Mouse (Mus musculus) myocyte (in vitro differentiated cells): Measurements from ENCODE around the gene Tent4b. TPM values are rescaled to one million over a fixed set of nuclear protein-coding genes. Genes with fewer than 3 reads are reported as not detected.

Experiments used
- H3K27me3 ChIP-seq: one replicate; pipeline ENCODE4 v1.6.1; 2011; ENCODE audit not compliant: control insufficient read depth, insufficient read depth, insufficient read length
- H3K36me3 ChIP-seq: one replicate; pipeline ENCODE4 v1.6.1; 2011; ENCODE audit not compliant: control insufficient read depth, insufficient read depth
- H3K4me2 ChIP-seq: one replicate; pipeline ENCODE4 v1.6.1; 2011; ENCODE audit warnings: low read depth, control low read depth
- H3K4me3 ChIP-seq: one replicate; pipeline ENCODE4 v1.5.1; 2011; ENCODE audit warnings: mild to moderate bottlenecking, control low read depth, moderate library complexity
- H3K79me2 ChIP-seq: one replicate; pipeline ENCODE4 v1.6.1; 2011; ENCODE audit not compliant: control insufficient read depth, insufficient read depth
- H3ac ChIP-seq: one replicate; pipeline ENCODE4 v1.6.1; 2011; ENCODE audit not compliant: control insufficient read depth, insufficient read length
- CEBPB ChIP-seq: IDR thresholded peaks from 2 replicates; pipeline ENCODE4 v1.6.1; 2011; ENCODE audit warnings: mild to moderate bottlenecking, moderate library complexity; ENCODE audit not compliant: poor library complexity, insufficient read depth, severe bottlenecking
- E2F4 ChIP-seq: IDR thresholded peaks from one replicate; pipeline ENCODE4 v1.6.1; 2011; ENCODE audit warnings: mild to moderate bottlenecking, control low read depth, moderate library complexity; ENCODE audit not compliant: insufficient read depth
- MAX ChIP-seq: IDR thresholded peaks from one replicate; pipeline ENCODE4 v1.6.1; 2011; ENCODE audit warnings: low read depth, mild to moderate bottlenecking, control low read depth
- MYOD1 ChIP-seq, 3 experiments: IDR thresholded peaks; one replicate each; pipeline ENCODE4 v1.6.1; 2011; ENCODE audit warnings: control low read depth in 2 of 3, low read depth in 2 of 3, mild to moderate bottlenecking in 2 of 3, moderate library complexity in 1 of 3; ENCODE audit not compliant: insufficient read length in 2 of 3, control insufficient read depth in 1 of 3
- MYOG ChIP-seq, 3 experiments: IDR thresholded peaks; one replicate each; pipeline ENCODE4 v1.6.1; 2011; ENCODE audit warnings: control low read depth in 2 of 3, low read depth in 2 of 3, mild to moderate bottlenecking in 2 of 3; ENCODE audit not compliant: insufficient read length in 2 of 3, control insufficient read depth in 1 of 3, insufficient read depth in 1 of 3
- POLR2A ChIP-seq: IDR thresholded peaks from one replicate; pipeline ENCODE4 v1.6.1; 2011; ENCODE audit warnings: low read depth, mild to moderate bottlenecking, control low read depth, moderate library complexity; ENCODE audit not compliant: insufficient read length
- POLR2AphosphoS2 ChIP-seq: IDR thresholded peaks from one replicate; pipeline ENCODE4 v1.6.1; 2011; ENCODE audit warnings: low read depth, control low read depth; ENCODE audit not compliant: insufficient read length
- REST ChIP-seq: IDR thresholded peaks from one replicate; pipeline ENCODE4 v1.6.1; 2011; ENCODE audit warnings: mild to moderate bottlenecking, control low read depth, moderate library complexity; ENCODE audit not compliant: insufficient read depth, insufficient read length
- SRF ChIP-seq: IDR thresholded peaks from one replicate; pipeline ENCODE4 v1.6.1; 2011; ENCODE audit warnings: low read depth; ENCODE audit not compliant: control insufficient read depth, insufficient read length
- TCF12 ChIP-seq: IDR thresholded peaks from one replicate; pipeline ENCODE4 v1.6.1; 2011; ENCODE audit warnings: mild to moderate bottlenecking, control low read depth; ENCODE audit not compliant: poor library complexity, insufficient read depth, severe bottlenecking
- TCF3 ChIP-seq: IDR thresholded peaks from one replicate; pipeline ENCODE4 v1.6.1; 2011; ENCODE audit warnings: low read depth, control low read depth; ENCODE audit not compliant: insufficient read length
- USF1 ChIP-seq: IDR thresholded peaks from one replicate; pipeline ENCODE4 v1.6.1; 2011; ENCODE audit warnings: low read depth, mild to moderate bottlenecking, control low read depth, moderate library complexity
- polyA plus RNA-seq: library from polyadenylated mRNA; unstranded; fragments of >200 nt; fragmentation: generic; extraction: Trizol; gene quantifications from one replicate; pipeline ENCODE4 v1.2.1, GENCODE M21; 2012; ENCODE audit warnings: missing spikeins

Gene Tent4b
- polyA plus RNA-seq, 1 experiment = 10.7 TPM

- peaks cover 7% of the 10 kb centered on the region for H3K36me3 ChIP-seq
- no peak overlapping the region for H3ac ChIP-seq
- peak overlapping the region; percentile 82 for H3K4me2 ChIP-seq
- TF ChIP-seq POLR2A = no peak
- peak in 1 of 3 experiments; percentile 49 for TF ChIP-seq MYOD1 (IDR thresholded peaks at IDR 0.05; ENCODE audit: control insufficient read depth in 1 of 3, insufficient read length in 2 of 3, low read depth in 2 of 3)
- peak in 2 of 3 experiments; percentile 16 to 68 for TF ChIP-seq MYOG (IDR thresholded peaks at IDR 0.05; ENCODE audit: control insufficient read depth in 1 of 3, insufficient read depth in 1 of 3, insufficient read length in 2 of 3, low read depth in 2 of 3)
- TF ChIP-seq USF1 = no peak
- TF ChIP-seq E2F4 = no peak
- no peak for TF ChIP-seq TCF3
- no peak for TF ChIP-seq SRF
- TF ChIP-seq CEBPB = no peak
- TF ChIP-seq TCF12 = no peak
- no peak overlapping the region for H3K4me3 ChIP-seq
- no peaks in the 10 kb centered on the region for H3K27me3 ChIP-seq
- peaks cover 84% of the 10 kb centered on the region for H3K79me2 ChIP-seq
These were observed 92.3 kb downstream of the Tent4b start for GRCm38 (mm10) chr8:88291305-88291690.

DNA sequence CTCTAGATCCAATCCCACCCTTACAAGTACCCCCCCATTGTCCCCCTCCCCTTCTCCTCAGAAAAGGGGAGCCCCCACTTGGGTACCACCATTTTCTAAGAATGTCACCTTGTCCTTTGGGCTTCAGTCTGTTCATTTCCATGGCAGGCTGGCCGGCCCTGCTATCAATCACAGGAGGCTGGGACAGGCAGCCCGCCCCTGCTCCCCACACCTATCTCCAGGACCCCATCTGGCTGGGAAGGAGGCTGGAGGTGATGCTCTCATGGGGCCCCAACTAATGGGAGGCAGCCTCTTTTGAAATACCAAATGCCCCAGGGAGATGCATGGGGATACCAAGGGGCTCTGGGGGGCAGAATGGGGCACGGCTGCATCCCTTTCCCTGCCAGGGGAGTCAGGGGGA lies 93.9 kb downstream of the Tent4b start:
- no peak for TF ChIP-seq E2F4
- TF ChIP-seq MAX = no peak
- TF ChIP-seq REST = no peak
- peaks cover 72% of the 10 kb centered on the region for H3K79me2 ChIP-seq
- H3ac ChIP-seq = no peak overlapping the region
- H3K4me2 ChIP-seq = no peak overlapping the region
- no peak overlapping the region for H3K4me3 ChIP-seq
- H3K36me3 ChIP-seq = peaks cover 10% of the 10 kb centered on the region
- no peaks in the 10 kb centered on the region for H3K27me3 ChIP-seq

GRCm38 (mm10) chr8:88293590-88294356 lies 94.8 kb downstream of the Tent4b start:
- Histone ChIP-seq H3K4me3 (no peak overlapping the region), H3ac (no peak overlapping the region), H3K4me2 (no peak overlapping the region), H3K36me3 (peaks cover 10% of the 10 kb centered on the region), H3K79me2 (peaks cover 68% of the 10 kb centered on the region), H3K27me3 (no peaks in the 10 kb centered on the region)
- TF ChIP-seq MYOG (IDR thresholded peaks at IDR 0.05; ENCODE audit: control insufficient read depth in 1 of 3, insufficient read depth in 1 of 3, insufficient read length in 2 of 3, low read depth in 2 of 3) (no peak), E2F4 (no peak), CEBPB (no peak), TCF3 (no peak), MAX (no peak), MYOD1 (IDR thresholded peaks at IDR 0.05; ENCODE audit: control insufficient read depth in 1 of 3, insufficient read length in 2 of 3, low read depth in 2 of 3) (no peak), POLR2A (peak; percentile 20), POLR2AphosphoS2 (no peak)

DNA sequence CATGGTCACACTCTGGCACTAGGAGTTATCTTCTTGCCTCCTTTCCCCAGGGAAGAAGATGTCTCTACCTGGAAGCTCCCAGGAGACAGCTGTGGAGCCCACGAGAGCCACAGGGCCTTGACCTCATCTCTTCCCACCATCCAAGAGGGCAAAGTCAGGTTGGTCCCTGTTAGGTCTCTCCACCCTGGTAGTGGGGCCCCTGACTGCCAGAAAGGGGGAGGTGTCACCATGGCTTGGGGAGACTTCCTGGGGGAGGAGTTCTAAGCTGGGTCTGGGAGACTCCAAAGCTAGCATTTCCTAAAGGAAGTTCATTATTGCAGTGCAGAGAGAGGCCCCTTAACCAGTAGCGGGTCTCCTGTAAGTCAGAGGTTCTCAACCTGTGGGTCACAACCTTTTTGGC lies 96.0 kb downstream of the Tent4b start:
- TF ChIP-seq CEBPB (no peak), TCF12 (no peak), REST (no peak), SRF (no peak)
- Histone ChIP-seq H3K4me2 (no peak overlapping the region), H3K4me3 (no peak overlapping the region), H3ac (no peak overlapping the region), H3K27me3 (no peaks in the 10 kb centered on the region), H3K36me3 (peaks cover 10% of the 10 kb centered on the region), H3K79me2 (peaks cover 65% of the 10 kb centered on the region)

- peak overlapping the region; percentile 56 for H3K4me2 ChIP-seq
- H3ac ChIP-seq = no peak overlapping the region
- no peak for TF ChIP-seq POLR2A
- TF ChIP-seq USF1 = no peak
- 0 out of 2 replicates have a peak, but pooled peaks have one; percentile 1 for TF ChIP-seq CEBPB
- TF ChIP-seq POLR2AphosphoS2 = peak; percentile 40
- peaks cover 67% of the 10 kb centered on the region for H3K79me2 ChIP-seq
- H3K27me3 ChIP-seq = no peaks in the 10 kb centered on the region
- peaks cover 10% of the 10 kb centered on the region for H3K36me3 ChIP-seq
- no peak overlapping the region for H3K4me3 ChIP-seq
These were observed 99.1 kb downstream of the Tent4b start for GRCm38 (mm10) chr8:88297976-88298732.
